ENCODE assay signal across 8 mouse cellular contexts in genomic region chr1:86503906-86504696, GRCm38 (mm10). TPM values are rescaled to one million over a fixed set of nuclear protein-coding genes. Genes with fewer than 3 reads are reported as not detected.
DNase-seq lines count a peak whose midpoint lies in the region; ATAC-seq lines count a peak whose summit lies in the region.

No protein-coding gene starts in this region.

- WGBS in hindbrain, embryonic 13.5 days = under 1% methylated on average over 64 of the region's 64 CpGs

- no peaks in the 10 kb centered on the region for H3K27me3 ChIP-seq in hindbrain, embryonic 13.5 days

- H3K36me3 ChIP-seq in hindbrain, embryonic 13.5 days = no peaks in the 10 kb centered on the region

- peak overlapping the region; percentile 88 for H3K9ac ChIP-seq in hindbrain, embryonic 13.5 days

- peak; percentile 89 for ATAC-seq in hindbrain, embryonic 13.5 days (ENCODE audit: low FRiP score)

- H3K27ac ChIP-seq in hindbrain, embryonic 13.5 days = peak overlapping the region; percentile 97

- H3K4me3 ChIP-seq in hindbrain, embryonic 13.5 days = peak overlapping the region; percentile 47

- peak; percentile 97 for DNase-seq in Muller cell, postnatal 12 days (ENCODE audit: inconsistent ontology term)
- peak; percentile 94 to 96 for DNase-seq in cerebellum, postnatal 25 days
- DNase-seq in frontal cortex, postnatal 25 days (ENCODE audit: low spot score in 2 of 2) = peak; percentile 80 to 89
- peak; percentile 95 to 97 for DNase-seq in layer of hippocampus, postnatal 36 days
- peak; percentile 96 for DNase-seq in lung, postnatal 25 days (ENCODE audit: low spot score)
- peak; percentile 96 for DNase-seq in retina, embryonic 14.5 days (ENCODE audit: low spot score)
- peak; percentile 86 to 91 for DNase-seq in thymus, postnatal 36 days

- H3K4me1 ChIP-seq in hindbrain, embryonic 13.5 days (replicated peaks) = peaks cover 62% of the 10 kb centered on the region

- H3K9me3 ChIP-seq in hindbrain, embryonic 13.5 days = no peaks in the 10 kb centered on the region

- peak overlapping the region; percentile 74 for H3K4me2 ChIP-seq in hindbrain, embryonic 13.5 days

RNA-seq across cellular contexts. Expression of gene Ptma, which starts 22.4 kb away (rescaled TPM):
- 2,123 and 2,193 TPM in 2 replicates for polyA plus RNA-seq in hindbrain, embryonic 13.5 days (2015; fragmentation: Nextera tagmentation; extraction: Ambion mirVana)
- total RNA-seq in layer of hippocampus, postnatal 36 days (2021) = 100 to 1,000 TPM; 507 to 508 TPM

Comparison
In these comparisons a context has a peak if more than half of its experiments do, and no peak if none do; other contexts are left out.
1. Peak in every context shown above with its lines: DNase-seq, ATAC-seq, H3K4me3 ChIP-seq and H3K27ac ChIP-seq.